Mouse (Mus musculus): Measurements from ENCODE around the gene Chrna1.

DNA sequence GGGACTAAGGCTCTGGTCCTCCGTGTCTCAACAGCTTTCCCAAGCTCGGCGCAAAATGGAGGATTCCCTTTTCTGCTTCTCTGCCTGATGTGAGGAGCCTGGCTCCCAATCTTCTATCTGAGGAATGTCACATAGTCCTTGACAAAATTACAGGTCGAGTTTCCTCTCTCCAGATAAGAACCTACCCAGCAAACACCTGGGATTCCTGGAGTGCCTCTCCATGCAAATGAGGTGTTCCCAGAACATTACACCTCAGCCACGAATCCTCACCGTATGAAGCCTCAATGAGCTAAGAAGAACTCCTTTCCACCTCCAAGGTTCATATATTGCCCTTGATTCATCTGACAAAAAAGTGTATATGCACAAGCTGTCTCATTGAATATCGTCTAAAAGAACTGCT lies 19.7 kb downstream of the Chrna1 start:
- TF ChIP-seq CTCF (IDR thresholded peaks at IDR 0.05; ENCODE audit: control insufficient read depth, insufficient read depth, insufficient read length) (no peak), USF1 (IDR thresholded peaks at IDR 0.05; ENCODE audit: low read depth) (no peak), MYOD1 (IDR thresholded peaks at IDR 0.05; ENCODE audit: control insufficient read depth, insufficient read length, low read depth) (no peak), MAX (IDR thresholded peaks at IDR 0.05) (no peak), FOSL1 (IDR thresholded peaks at IDR 0.05; ENCODE audit: insufficient read depth, low read length, poor library complexity, severe bottlenecking) (no peak), MYOG (IDR thresholded peaks at IDR 0.05; ENCODE audit: control insufficient read depth, extremely low read depth, insufficient read length) (no peak)

All from C2C12 (cell line).